Mouse (Mus musculus) E14TG2a.4 (cell line): ENCODE data around the gene Jak2.

Source experiments
- CTCF ChIP-seq: conservative IDR thresholded peaks from 2 replicates; pipeline ENCODE4 v1.5.1; 2014; ENCODE audit warnings: low read length
- NANOG ChIP-seq: IDR thresholded peaks from 2 replicates; pipeline ENCODE4 v1.6.1; 2014; ENCODE audit warnings: borderline replicate concordance, low read length, mixed read lengths

- TF ChIP-seq CTCF (no peak), NANOG (no peak)
Observed at GRCm38 (mm10) chr19:29272011-29272809, 20.6 kb downstream of the Jak2 start.
